Mouse (Mus musculus) stomach, embryonic 15.5 days (tissue): Measurements from ENCODE around the gene Stat5a. TPM values are rescaled to one million over a fixed set of nuclear protein-coding genes. Genes with fewer than 3 reads are reported as not detected.

Experiments
- polyA plus RNA-seq: library from polyadenylated mRNA; unstranded; fragments of >200 nt; fragmentation: Nextera tagmentation; extraction: Ambion mirVana; gene quantifications from 2 replicates; pipeline ENCODE4 v1.2.1, GENCODE M21; 2015

Gene Stat5a
- polyA plus RNA-seq, 1 experiment from 2014 or later, result 9.5 TPM

Other genes starting within 250 kb of the Stat5a start
- gene Nkiras2, start 240.1 kb upstream of the Stat5a start, polyA plus RNA-seq, result 57.3 and 57.6 TPM in 2 replicates
- gene Dnajc7, start 239.2 kb upstream of the Stat5a start, polyA plus RNA-seq, result 213 and 214 TPM in 2 replicates
- gene Zfp385c, start 166.9 kb upstream of the Stat5a start, polyA plus RNA-seq, result 0.06 and 0.21 TPM in 2 replicates
- gene Dhx58, start 155.1 kb upstream of the Stat5a start, polyA plus RNA-seq, result 2.8 and 4.0 TPM in 2 replicates
- 47.3 and 50.6 TPM in 2 replicates for gene Kat2a, start 146.9 kb upstream of the Stat5a start, polyA plus RNA-seq
- gene Hspb9, start 145.5 kb upstream of the Stat5a start, polyA plus RNA-seq, result not detected in 2 replicates
- gene Rab5c, start 121.1 kb upstream of the Stat5a start, polyA plus RNA-seq, result 24.5 and 25.5 TPM in 2 replicates
- gene Kcnh4, start 99.4 kb upstream of the Stat5a start, polyA plus RNA-seq, result 0.24 and 0.27 TPM in 2 replicates
- not detected in 2 replicates for gene Hcrt, start 96.4 kb upstream of the Stat5a start, polyA plus RNA-seq
- 5.5 and 7.3 TPM in 2 replicates for gene Ghdc, start 88.4 kb upstream of the Stat5a start, polyA plus RNA-seq
- 26.6 and 27.5 TPM in 2 replicates for gene Stat5b, start 8.6 kb upstream of the Stat5a start, polyA plus RNA-seq
- 44.5 and 46.5 TPM in 2 replicates for gene Stat3, start 80.2 kb downstream of the Stat5a start, polyA plus RNA-seq
- 306 and 329 TPM in 2 replicates for gene Cavin1, start 111.5 kb downstream of the Stat5a start, polyA plus RNA-seq
- gene Atp6v0a1, start 150.1 kb downstream of the Stat5a start, polyA plus RNA-seq, result 36.6 and 39.7 TPM in 2 replicates
- 17.0 and 17.9 TPM in 2 replicates for gene Naglu, start 210.7 kb downstream of the Stat5a start, polyA plus RNA-seq
- 0.13 and 0.26 TPM in 2 replicates for gene Hsd17b1, start 219.1 kb downstream of the Stat5a start, polyA plus RNA-seq
- 38.5 and 41.5 TPM in 2 replicates for gene Coasy, start 223.2 kb downstream of the Stat5a start, polyA plus RNA-seq
- 50.7 and 54.5 TPM in 2 replicates for gene Mlx, start 227.9 kb downstream of the Stat5a start, polyA plus RNA-seq
- gene Psmc3ip, start 236.1 kb downstream of the Stat5a start, polyA plus RNA-seq, result 26.9 and 27.6 TPM in 2 replicates